Mouse (Mus musculus) embryonic facial prominence, embryonic 13.5 days (tissue): ENCODE data around the gene Ptf1a. TPM values are rescaled to one million over a fixed set of nuclear protein-coding genes. Genes with fewer than 3 reads are reported as not detected.

Experiments used
- ATAC-seq: fragments of 200-750 bp; cut with Nextera tagmentation; 2 replicates; pipeline ENCODE4 v1.8.0; 2017; ENCODE audit warnings: low read depth; ENCODE audit not compliant: insufficient number of reproducible peaks, insufficient read depth, low FRiP score, low TSS enrichment
- H3K27ac ChIP-seq: fragments of 300-500 bp; sonication (generic); 2 replicates; pipeline ENCODE4 v1.5.1; 2015; ENCODE audit warnings: moderate library complexity, mild to moderate bottlenecking, inconsistent platforms
- H3K27me3 ChIP-seq: fragments of 300-500 bp; sonication (generic); 2 replicates; pipeline ENCODE4 v1.6.1; 2015; ENCODE audit warnings: mild to moderate bottlenecking, inconsistent platforms
- H3K36me3 ChIP-seq: fragments of 300-500 bp; sonication (generic); 2 replicates; pipeline ENCODE4 v1.6.1; 2015; ENCODE audit warnings: mild to moderate bottlenecking, inconsistent platforms
- H3K4me1 ChIP-seq: fragments of 300-500 bp; sonication (generic); 2 replicates; pipeline ENCODE4 v1.6.1; 2015; ENCODE audit warnings: inconsistent platforms
- H3K4me2 ChIP-seq: fragments of 300-500 bp; sonication (generic); 2 replicates; pipeline ENCODE4 v1.6.1; 2015; ENCODE audit warnings: moderate library complexity, mild to moderate bottlenecking, inconsistent platforms
- H3K4me3 ChIP-seq: fragments of 300-500 bp; sonication (generic); 2 replicates; pipeline ENCODE4 v1.5.1; 2015; ENCODE audit warnings: mild to moderate bottlenecking, inconsistent platforms
- H3K9ac ChIP-seq: fragments of 300-500 bp; sonication (generic); 2 replicates; pipeline ENCODE4 v1.6.1; 2015; ENCODE audit warnings: mild to moderate bottlenecking, inconsistent platforms
- H3K9me3 ChIP-seq: fragments of 300-500 bp; sonication (generic); 2 replicates; pipeline ENCODE4 v1.6.1; 2016; ENCODE audit warnings: inconsistent platforms
- WGBS: fragments of 180-500 bp; shearing (Covaris S2); methylation state at CpG from one replicate; pipeline ENCODE4 v1.1.7; 2015; ENCODE audit warnings: mixed read lengths; 5-methylcytosine and 5-hydroxymethylcytosine counted together
- polyA plus RNA-seq: library from polyadenylated mRNA; unstranded; fragments of >200 nt; fragmentation: Nextera tagmentation; extraction: Ambion mirVana; gene quantifications from 2 replicates; pipeline ENCODE4 v1.2.1, GENCODE M21; 2015

Ptf1a gene
- polyA plus RNA-seq, 1 experiment from 2014 or later: not detected

DNA sequence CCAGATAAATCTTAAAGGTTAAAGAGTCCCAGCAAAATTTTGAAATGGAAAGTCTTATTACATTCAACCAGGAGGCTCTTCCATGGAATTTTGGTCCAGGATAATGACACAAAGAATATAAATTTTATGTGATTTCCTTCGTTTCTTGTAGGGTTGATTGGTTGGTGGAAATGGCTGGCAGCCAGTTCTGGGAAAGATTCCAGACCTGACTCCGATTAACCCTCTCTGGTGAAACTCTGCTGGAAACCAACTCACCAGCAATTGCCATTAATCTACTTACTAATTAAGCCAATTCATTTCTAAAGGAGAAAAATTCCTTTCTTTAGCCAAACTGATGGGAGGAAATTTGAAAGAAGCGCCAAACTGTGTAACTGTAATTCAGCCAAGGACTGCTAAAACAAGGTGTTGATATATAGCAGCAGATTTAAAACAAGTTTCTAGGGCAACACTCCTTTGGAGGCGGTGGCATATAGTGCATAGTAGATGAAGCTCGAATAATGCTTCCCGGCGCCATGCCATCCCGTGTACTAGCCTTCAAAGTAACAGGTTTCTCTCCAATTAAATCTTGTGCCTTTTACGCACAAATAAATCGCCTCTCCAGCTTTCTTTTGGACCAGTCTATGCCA lies 10.5 kb downstream of the Ptf1a start:
- Histone ChIP-seq H3K36me3 (no peaks in the 10 kb centered on the region), H3K27ac (no peak overlapping the region), H3K4me1 (peaks cover 4% of the 10 kb centered on the region), H3K4me3 (no peak overlapping the region), H3K27me3 (peaks cover 82% of the 10 kb centered on the region), H3K9me3 (no peaks in the 10 kb centered on the region), H3K9ac (no peak overlapping the region), H3K4me2 (no peak overlapping the region)
- 10% methylated on average over 10 of the region's 10 CpGs for WGBS
- no peak for ATAC-seq

DNA sequence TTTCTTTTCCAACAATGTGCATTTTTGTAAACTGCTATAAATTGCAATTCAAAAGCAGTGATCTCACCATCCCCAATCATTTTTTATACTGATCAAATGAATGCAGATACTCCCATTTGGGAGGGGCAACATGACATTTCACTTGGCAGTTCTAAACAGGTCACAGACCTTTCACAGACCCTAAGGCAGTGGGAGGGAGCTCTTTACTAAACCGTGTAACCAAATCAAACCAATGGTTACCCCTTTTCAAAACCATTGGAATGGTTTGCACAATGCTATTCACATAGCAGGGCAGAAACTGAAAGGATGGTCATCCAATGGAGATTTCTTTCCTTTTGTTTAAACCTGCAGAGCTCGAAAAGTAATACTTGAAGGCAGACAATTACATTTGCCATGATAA lies 13.3 kb downstream of the Ptf1a start:
- Histone ChIP-seq H3K4me1 (peaks cover 4% of the 10 kb centered on the region), H3K9me3 (no peaks in the 10 kb centered on the region), H3K36me3 (no peaks in the 10 kb centered on the region), H3K27me3 (peaks cover 65% of the 10 kb centered on the region), H3K4me2 (no peak overlapping the region), H3K4me3 (no peak overlapping the region), H3K27ac (no peak overlapping the region), H3K9ac (no peak overlapping the region)
- no peak for ATAC-seq
- WGBS: 36% methylated on average over 2 of the region's 2 CpGs

DNA sequence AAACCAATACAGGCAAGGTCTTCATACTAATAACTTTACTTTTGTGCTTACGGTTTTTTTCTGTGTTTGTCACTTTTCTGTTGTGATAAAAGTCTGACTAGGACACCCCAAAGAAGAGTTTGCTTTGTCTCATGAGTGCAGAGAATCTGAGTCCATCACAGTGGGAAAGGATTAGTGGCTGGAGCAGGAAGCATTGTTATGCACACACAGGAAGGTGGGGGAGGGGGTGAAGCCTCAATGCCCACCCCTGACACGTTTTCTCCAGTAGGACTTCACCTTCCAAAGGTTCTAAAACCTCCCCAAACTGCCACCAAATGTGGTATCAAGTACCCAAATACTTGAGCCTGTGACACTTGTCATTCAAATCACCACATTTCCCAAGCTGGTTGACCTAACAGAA lies 16.5 kb downstream of the Ptf1a start:
- Histone ChIP-seq H3K4me2 (no peak overlapping the region), H3K4me1 (no peaks in the 10 kb centered on the region), H3K27ac (no peak overlapping the region), H3K36me3 (no peaks in the 10 kb centered on the region), H3K4me3 (no peak overlapping the region), H3K27me3 (peaks cover 34% of the 10 kb centered on the region), H3K9me3 (no peaks in the 10 kb centered on the region), H3K9ac (no peak overlapping the region)
- WGBS: 26% methylated on average over 2 of the region's 2 CpGs
- no peak for ATAC-seq

DNA sequence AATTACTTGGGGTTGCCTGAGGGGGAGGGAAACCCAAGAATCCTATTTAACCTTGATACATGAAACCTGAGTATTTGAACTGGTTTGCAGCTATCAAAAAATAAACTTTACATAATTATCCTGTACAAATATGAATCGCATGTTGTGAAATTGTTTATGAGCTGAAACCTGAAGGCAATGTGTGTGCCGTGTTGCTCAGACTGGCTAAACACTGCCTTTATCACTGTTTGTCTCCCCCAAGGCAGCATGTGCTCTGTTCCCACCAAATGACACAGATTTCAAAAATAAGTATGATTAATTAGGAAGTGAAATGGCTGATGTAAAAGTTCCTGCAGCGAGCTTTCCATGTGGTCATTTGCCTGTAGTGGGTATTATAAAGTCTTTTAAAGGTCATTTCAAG lies 44.8 kb downstream of the Ptf1a start:
- 61% methylated on average over 3 of the region's 3 CpGs for WGBS
- H3K36me3 ChIP-seq: no peaks in the 10 kb centered on the region
- H3K27me3 ChIP-seq: peaks cover 3% of the 10 kb centered on the region; the same call in 1 of the 2 replicates
- no peaks in the 10 kb centered on the region for H3K4me1 ChIP-seq
- no peak for ATAC-seq
- no peak overlapping the region for H3K9ac ChIP-seq
- H3K9me3 ChIP-seq: no peaks in the 10 kb centered on the region
- H3K27ac ChIP-seq: no peak overlapping the region
- no peak overlapping the region for H3K4me2 ChIP-seq
- no peak overlapping the region for H3K4me3 ChIP-seq

Other genes with a start within 250 kb of the Ptf1a start
- 0.12 and 0.18 TPM in 2 replicates for gene Armc3, start 246.4 kb upstream of the Ptf1a start, polyA plus RNA-seq
- 29.2 and 33.2 TPM in 2 replicates for gene Msrb2, start 74.2 kb upstream of the Ptf1a start, polyA plus RNA-seq
- gene 4921504E06Rik, start 108.3 kb downstream of the Ptf1a start, polyA plus RNA-seq: not detected in 2 replicates
- 0.93 and 1.3 TPM in 2 replicates for gene Otud1, start 212.1 kb downstream of the Ptf1a start, polyA plus RNA-seq